Mouse (Mus musculus): ENCODE data around the gene Gli1.

GRCm38 (mm10) chr10:127351285-127351595 lies 9.5 kb upstream of the Gli1 start:
- TF ChIP-seq POLR2A (IDR thresholded peaks at IDR 0.05; ENCODE audit: insufficient read length, low read depth) (no peak), MYOG (IDR thresholded peaks at IDR 0.05; ENCODE audit: control insufficient read depth in 1 of 3, insufficient read depth in 1 of 3, insufficient read length in 2 of 3, low read depth in 2 of 3) (no peak), TCF12 (IDR thresholded peaks at IDR 0.05; ENCODE audit: insufficient read depth, poor library complexity, severe bottlenecking) (no peak), TCF3 (IDR thresholded peaks at IDR 0.05; ENCODE audit: insufficient read length, low read depth) (no peak), MAX (IDR thresholded peaks at IDR 0.05; ENCODE audit: low read depth) (no peak), POLR2AphosphoS2 (IDR thresholded peaks at IDR 0.05; ENCODE audit: insufficient read length, low read depth) (no peak), USF1 (IDR thresholded peaks at IDR 0.05; ENCODE audit: low read depth) (no peak), CEBPB (IDR thresholded peaks at IDR 0.05; ENCODE audit: insufficient read depth, poor library complexity, severe bottlenecking) (no peak), MYOD1 (IDR thresholded peaks at IDR 0.05; ENCODE audit: control insufficient read depth in 1 of 3, insufficient read length in 2 of 3, low read depth in 2 of 3) (no peak), SRF (IDR thresholded peaks at IDR 0.05; ENCODE audit: control insufficient read depth, insufficient read length, low read depth) (no peak)

Data from myocyte (in vitro differentiated cells).